Mouse (Mus musculus) forebrain, embryonic 15.5 days (tissue): ENCODE measurements around the gene Lonp2. TPM values are rescaled to one million over a fixed set of nuclear protein-coding genes. Genes with fewer than 3 reads are reported as not detected.

Source experiments
- ATAC-seq: fragments of 200-750 bp; cut with Nextera tagmentation; replicated peaks from 2 replicates; pipeline ENCODE4 v1.8.0; 2017; ENCODE audit warnings: mild to moderate bottlenecking, moderate TSS enrichment, moderate library complexity
- H3K27ac ChIP-seq: fragments of 300-500 bp; sonication (generic); replicated peaks from 2 replicates; pipeline ENCODE4 v1.5.1; 2015; ENCODE audit warnings: mild to moderate bottlenecking, inconsistent platforms
- H3K27me3 ChIP-seq: fragments of 300-500 bp; sonication (generic); 2 replicates; pipeline ENCODE4 v1.6.1; 2015; ENCODE audit warnings: inconsistent platforms
- H3K36me3 ChIP-seq: fragments of 300-500 bp; sonication (generic); 2 replicates; pipeline ENCODE4 v1.6.1; 2015; ENCODE audit warnings: mild to moderate bottlenecking, inconsistent platforms
- H3K4me1 ChIP-seq: fragments of 300-500 bp; sonication (generic); 2 replicates; pipeline ENCODE4 v1.6.1; 2015; ENCODE audit warnings: inconsistent platforms
- H3K4me2 ChIP-seq: fragments of 300-500 bp; sonication (generic); replicated peaks from 2 replicates; pipeline ENCODE4 v1.6.1; 2015; ENCODE audit warnings: mild to moderate bottlenecking, inconsistent platforms
- H3K4me3 ChIP-seq: fragments of 300-500 bp; sonication (generic); 2 replicates; pipeline ENCODE4 v1.5.1; 2015; ENCODE audit warnings: mild to moderate bottlenecking, inconsistent platforms
- H3K9ac ChIP-seq: fragments of 300-500 bp; sonication (generic); replicated peaks from 2 replicates; pipeline ENCODE4 v1.6.1; 2015; ENCODE audit warnings: mild to moderate bottlenecking, inconsistent platforms
- H3K9me3 ChIP-seq: fragments of 300-500 bp; sonication (generic); 2 replicates; pipeline ENCODE4 v1.6.1; 2016; ENCODE audit warnings: inconsistent platforms
- WGBS: fragments of 180-500 bp; shearing (Covaris S2); methylation state at CpG from one replicate; pipeline ENCODE4 v1.1.7; 2015; ENCODE audit warnings: mixed read lengths; 5-methylcytosine and 5-hydroxymethylcytosine counted together
- polyA plus RNA-seq: library from polyadenylated mRNA; unstranded; fragments of >200 nt; fragmentation: Nextera tagmentation; extraction: Ambion mirVana; gene quantifications from 2 replicates; pipeline ENCODE4 v1.2.1, GENCODE M21; 2015

The Lonp2 gene
- polyA plus RNA-seq, 1 experiment from 2014 or later: 87.6 TPM

DNA sequence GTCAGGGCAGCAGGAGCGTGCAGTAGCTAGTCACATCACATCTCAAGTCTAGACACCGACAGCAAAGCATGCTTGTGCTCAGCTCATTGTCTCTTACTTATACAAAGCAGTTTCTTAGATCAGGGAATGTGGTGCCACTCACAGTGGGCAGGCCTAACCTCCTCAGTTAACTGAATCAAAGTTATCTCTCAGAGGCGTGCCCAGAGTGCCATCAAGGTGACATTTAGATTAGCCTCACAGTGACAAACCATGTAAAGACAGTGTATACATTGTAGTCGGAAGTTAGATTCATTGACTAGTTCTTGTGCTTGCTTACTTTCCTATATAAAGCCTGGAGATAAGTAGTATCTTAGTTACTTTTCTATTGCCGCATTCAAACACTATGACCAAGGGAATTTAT lies 6.4 kb downstream of the Lonp2 start:
- ATAC-seq: no peak

GRCm38 (mm10) chr8:86631395-86631794 lies 7.6 kb downstream of the Lonp2 start:
- no peak for ATAC-seq
- no peak overlapping the region for H3K27ac ChIP-seq
- no peak overlapping the region for H3K4me2 ChIP-seq
- H3K27me3 ChIP-seq: no peaks in the 10 kb centered on the region
- no peaks in the 10 kb centered on the region for H3K9me3 ChIP-seq
- no peak overlapping the region for H3K4me3 ChIP-seq
- H3K4me1 ChIP-seq: peaks cover 4% of the 10 kb centered on the region
- WGBS: 89% methylated on average over 4 of the region's 4 CpGs
- H3K36me3 ChIP-seq: peaks cover 25% of the 10 kb centered on the region
- H3K9ac ChIP-seq: no peak overlapping the region

More for the DNA sequence above, 6.4 kb downstream of the Lonp2 start:
- no peak overlapping the region for H3K4me2 ChIP-seq
- peaks cover 14% of the 10 kb centered on the region for H3K4me1 ChIP-seq
- WGBS: 85% methylated on average over 5 of the region's 5 CpGs
- H3K27ac ChIP-seq: no peak overlapping the region
- H3K9ac ChIP-seq: no peak overlapping the region
- peaks cover 16% of the 10 kb centered on the region for H3K36me3 ChIP-seq
- no peaks in the 10 kb centered on the region for H3K9me3 ChIP-seq
- H3K27me3 ChIP-seq: no peaks in the 10 kb centered on the region
- no peak overlapping the region for H3K4me3 ChIP-seq

- ATAC-seq: no peak
- H3K4me1 ChIP-seq: no peaks in the 10 kb centered on the region
- no peaks in the 10 kb centered on the region for H3K9me3 ChIP-seq
- 78% methylated on average over 4 of the region's 4 CpGs for WGBS
- H3K27ac ChIP-seq: no peak overlapping the region
- H3K4me3 ChIP-seq: no peak overlapping the region
- H3K36me3 ChIP-seq: peaks cover 62% of the 10 kb centered on the region
- no peaks in the 10 kb centered on the region for H3K27me3 ChIP-seq
- no peak overlapping the region for H3K9ac ChIP-seq
- no peak overlapping the region for H3K4me2 ChIP-seq
Measured at GRCm38 (mm10) chr8:86637826-86638225, 14.0 kb downstream of the Lonp2 start.

DNA sequence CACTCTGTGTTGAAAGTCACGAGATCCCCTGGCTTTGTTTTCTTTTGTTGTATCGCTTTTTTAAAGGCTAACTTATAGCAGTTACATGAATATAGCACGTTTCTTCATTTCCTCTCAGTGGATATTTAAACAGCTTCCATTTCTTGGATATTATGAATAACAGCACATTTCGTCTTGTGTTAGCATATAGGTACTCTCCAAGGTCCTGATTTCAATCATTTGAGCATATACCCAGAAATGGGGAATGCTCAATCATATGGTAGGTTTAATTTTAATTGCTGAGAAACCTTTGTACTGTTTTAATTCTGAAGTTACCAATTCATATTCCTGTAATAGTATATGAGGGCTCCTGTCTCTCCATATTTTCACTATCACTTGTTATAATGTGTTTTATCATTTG lies 15.1 kb downstream of the Lonp2 start:
- H3K4me1 ChIP-seq: no peaks in the 10 kb centered on the region
- no peak overlapping the region for H3K9ac ChIP-seq
- 90% methylated on average over 4 of the region's 4 CpGs for WGBS
- no peak overlapping the region for H3K4me3 ChIP-seq
- H3K9me3 ChIP-seq: no peaks in the 10 kb centered on the region
- no peaks in the 10 kb centered on the region for H3K27me3 ChIP-seq
- no peak overlapping the region for H3K4me2 ChIP-seq
- no peak overlapping the region for H3K27ac ChIP-seq
- H3K36me3 ChIP-seq: peaks cover 60% of the 10 kb centered on the region
- ATAC-seq: no peak

- H3K4me1 ChIP-seq: no peaks in the 10 kb centered on the region
- WGBS: 80% methylated on average over 3 of the region's 3 CpGs
Measured at GRCm38 (mm10) chr8:86642682-86643081, 18.8 kb downstream of the Lonp2 start.

DNA sequence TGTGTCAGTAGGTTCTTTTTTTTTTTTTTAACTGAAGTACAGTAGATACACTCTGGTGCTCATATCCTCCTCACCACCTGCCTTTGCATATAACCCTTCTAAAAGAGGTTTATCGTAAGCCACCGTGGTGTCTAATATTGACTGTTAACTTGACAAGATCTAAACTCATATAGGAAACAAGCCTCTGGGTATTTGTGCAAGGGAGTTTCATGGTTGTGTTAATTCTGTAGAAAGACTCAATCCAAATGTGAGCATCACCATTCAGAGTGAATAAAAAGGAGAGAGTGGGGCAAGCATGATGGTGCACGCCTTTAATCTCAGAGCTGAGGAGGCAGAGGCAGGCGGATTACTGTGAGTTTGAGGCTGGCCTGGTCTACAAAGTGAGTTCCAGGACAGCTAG lies 20.8 kb downstream of the Lonp2 start:
- Histone ChIP-seq H3K27ac (no peak overlapping the region), H3K9me3 (no peaks in the 10 kb centered on the region), H3K4me3 (no peak overlapping the region), H3K27me3 (no peaks in the 10 kb centered on the region), H3K4me1 (no peaks in the 10 kb centered on the region), H3K36me3 (peaks cover 8% of the 10 kb centered on the region), H3K4me2 (no peak overlapping the region), H3K9ac (no peak overlapping the region)
- WGBS: 94% methylated on average over 4 of the region's 4 CpGs
- no peak for ATAC-seq

More at GRCm38 (mm10) chr8:86642682-86643081, 18.8 kb downstream of the Lonp2 start:
- no peak overlapping the region for H3K9ac ChIP-seq
- peaks cover 28% of the 10 kb centered on the region for H3K36me3 ChIP-seq
- H3K4me2 ChIP-seq: no peak overlapping the region
- H3K9me3 ChIP-seq: no peaks in the 10 kb centered on the region
- no peak overlapping the region for H3K4me3 ChIP-seq
- H3K27me3 ChIP-seq: no peaks in the 10 kb centered on the region
- H3K27ac ChIP-seq: no peak overlapping the region
- no peak for ATAC-seq

GRCm38 (mm10) chr8:86647771-86648170 lies 23.9 kb downstream of the Lonp2 start:
- peaks cover 9% of the 10 kb centered on the region; the same call in 1 of the 2 replicates for H3K36me3 ChIP-seq
- ATAC-seq: no peak
- no peak overlapping the region for H3K4me3 ChIP-seq
- no peaks in the 10 kb centered on the region for H3K9me3 ChIP-seq
- H3K27me3 ChIP-seq: no peaks in the 10 kb centered on the region
- H3K27ac ChIP-seq: no peak overlapping the region
- no peak overlapping the region for H3K9ac ChIP-seq
- WGBS: 86% methylated on average over 3 of the region's 3 CpGs
- no peak overlapping the region for H3K4me2 ChIP-seq
- H3K4me1 ChIP-seq: peaks cover 11% of the 10 kb centered on the region

DNA sequence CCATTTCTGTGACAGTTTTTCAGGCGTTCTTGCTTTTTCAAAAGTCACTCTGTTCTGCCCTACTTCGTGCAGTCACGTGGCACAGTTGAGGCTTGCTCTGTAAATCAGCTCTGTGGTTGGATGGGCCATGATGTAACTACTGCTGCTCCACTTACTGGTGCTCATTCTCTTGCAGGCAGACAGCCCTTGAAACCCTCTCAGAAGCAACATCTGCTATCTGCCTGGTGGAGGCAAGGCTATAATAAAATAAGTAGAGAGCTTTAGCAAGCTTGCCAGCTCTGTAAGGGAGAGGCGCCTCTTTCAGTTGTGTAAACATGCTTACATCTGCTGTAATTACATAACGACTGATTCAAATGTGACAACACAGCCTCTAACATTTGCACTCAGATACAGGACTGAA lies 27.6 kb downstream of the Lonp2 start:
- H3K27ac ChIP-seq: peak overlapping the region; percentile 42; the same call in 1 of the 2 replicates
- H3K9me3 ChIP-seq: no peaks in the 10 kb centered on the region
- H3K4me1 ChIP-seq: peaks cover 15% of the 10 kb centered on the region
- no peak overlapping the region for H3K4me3 ChIP-seq
- peak; percentile 68 for ATAC-seq
- H3K36me3 ChIP-seq: peaks cover 27% of the 10 kb centered on the region; the same call in 1 of the 2 replicates
- no peak overlapping the region for H3K9ac ChIP-seq
- 50% methylated on average over 5 of the region's 5 CpGs for WGBS
- no peaks in the 10 kb centered on the region for H3K27me3 ChIP-seq
- no peak overlapping the region for H3K4me2 ChIP-seq

DNA sequence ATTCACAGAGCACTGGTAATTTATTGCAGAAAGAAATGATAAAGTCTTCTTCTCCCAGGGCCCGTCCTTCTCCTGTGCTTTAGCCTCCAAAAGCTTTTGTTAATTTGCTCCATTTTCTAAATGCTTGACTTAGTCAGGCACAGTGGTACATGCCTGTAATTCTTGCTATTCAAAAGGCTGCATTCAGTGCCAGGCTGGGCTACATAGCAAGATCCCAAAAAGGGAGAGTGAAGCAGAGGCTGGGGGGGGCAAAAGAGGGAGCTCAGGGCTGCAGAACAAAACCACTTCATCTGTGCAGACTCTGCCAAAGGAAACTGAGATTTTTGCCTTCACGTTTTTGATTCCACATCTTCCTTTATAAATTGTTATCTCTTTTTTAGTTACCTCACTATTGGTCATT lies 28.7 kb downstream of the Lonp2 start:
- Histone ChIP-seq H3K36me3 (peaks cover 27% of the 10 kb centered on the region; the same call in 1 of the 2 replicates), H3K9ac (no peak overlapping the region), H3K27me3 (no peaks in the 10 kb centered on the region), H3K4me3 (no peak overlapping the region), H3K9me3 (no peaks in the 10 kb centered on the region), H3K4me2 (no peak overlapping the region), H3K4me1 (peaks cover 15% of the 10 kb centered on the region), H3K27ac (0 out of 2 replicates have a peak overlapping the region, but pooled peaks have one; percentile 9)
- no peak; the same call in 1 of the 2 replicates for ATAC-seq
- WGBS: 45% methylated on average over 2 of the region's 2 CpGs

DNA sequence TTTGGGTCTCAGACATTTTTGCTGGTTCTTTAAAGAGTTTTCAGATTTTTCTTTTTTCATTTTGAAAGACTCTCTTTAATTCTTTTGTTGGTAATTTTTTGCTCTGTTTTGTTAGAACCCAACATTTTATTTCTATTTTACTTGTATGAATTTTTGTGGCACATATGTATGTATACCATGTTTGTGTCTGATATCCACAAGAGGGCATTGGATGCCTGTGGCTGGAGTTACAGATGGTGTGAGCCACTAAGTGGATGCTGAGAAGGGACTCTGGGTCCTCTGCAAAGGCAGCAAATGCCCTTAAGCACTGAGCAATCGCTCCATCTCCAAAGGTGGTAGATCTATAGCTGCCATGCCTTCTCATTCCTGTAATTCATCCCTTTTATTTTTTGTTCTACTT lies 30.7 kb downstream of the Lonp2 start:
- Histone ChIP-seq H3K27ac (no peak overlapping the region), H3K36me3 (peaks cover 31% of the 10 kb centered on the region; the same call in 1 of the 2 replicates), H3K27me3 (no peaks in the 10 kb centered on the region), H3K4me1 (peaks cover 15% of the 10 kb centered on the region), H3K9ac (no peak overlapping the region), H3K4me3 (no peak overlapping the region), H3K9me3 (no peaks in the 10 kb centered on the region), H3K4me2 (no peak overlapping the region)
- no peak for ATAC-seq
- WGBS: 83% methylated on average over 1 of the region's 1 CpGs

DNA sequence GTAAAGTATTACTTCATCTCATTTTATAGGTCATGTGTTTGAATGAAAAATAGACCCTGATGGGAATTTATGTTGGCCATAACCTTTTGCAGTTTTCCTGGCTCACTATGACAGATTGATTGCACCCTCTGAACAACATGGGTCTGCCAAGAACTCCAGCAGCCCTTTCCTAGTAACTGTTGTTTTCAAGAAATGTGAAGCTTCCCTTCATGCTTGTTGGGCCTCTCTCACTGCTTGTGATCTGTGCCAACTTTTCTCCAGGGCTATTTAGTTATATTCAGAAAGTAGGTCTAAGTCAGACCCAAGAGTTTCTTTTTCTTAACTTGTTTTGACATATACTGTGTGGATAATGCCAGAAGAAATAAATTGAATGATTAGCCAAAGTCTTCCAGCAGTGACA lies 44.9 kb downstream of the Lonp2 start:
- no peaks in the 10 kb centered on the region for H3K9me3 ChIP-seq
- peak; percentile 51; the same call in 1 of the 2 replicates for ATAC-seq
- no peak overlapping the region for H3K4me3 ChIP-seq
- H3K9ac ChIP-seq: no peak overlapping the region
- H3K36me3 ChIP-seq: peaks cover 19% of the 10 kb centered on the region
- H3K27me3 ChIP-seq: no peaks in the 10 kb centered on the region
- H3K27ac ChIP-seq: no peak overlapping the region
- no peak overlapping the region for H3K4me2 ChIP-seq
- H3K4me1 ChIP-seq: no peaks in the 10 kb centered on the region

GRCm38 (mm10) chr8:86669259-86669658 lies 45.4 kb downstream of the Lonp2 start:
- Histone ChIP-seq H3K27ac (no peak overlapping the region), H3K9me3 (no peaks in the 10 kb centered on the region), H3K4me3 (no peak overlapping the region), H3K9ac (no peak overlapping the region), H3K4me2 (no peak overlapping the region), H3K4me1 (no peaks in the 10 kb centered on the region), H3K36me3 (peaks cover 23% of the 10 kb centered on the region), H3K27me3 (no peaks in the 10 kb centered on the region)
- 44% methylated on average over 4 of the region's 4 CpGs for WGBS
- ATAC-seq: no peak

- no peak overlapping the region for H3K27ac ChIP-seq
- H3K4me1 ChIP-seq: no peaks in the 10 kb centered on the region
- no peak overlapping the region for H3K4me3 ChIP-seq
- no peak overlapping the region for H3K9ac ChIP-seq
- no peaks in the 10 kb centered on the region for H3K27me3 ChIP-seq
- H3K9me3 ChIP-seq: no peaks in the 10 kb centered on the region
- ATAC-seq: no peak
- 92% methylated on average over 3 of the region's 3 CpGs for WGBS
- H3K4me2 ChIP-seq: no peak overlapping the region
- H3K36me3 ChIP-seq: no peaks in the 10 kb centered on the region
Measured at GRCm38 (mm10) chr8:86686629-86687028, 62.8 kb downstream of the Lonp2 start.
